Mouse (Mus musculus) ES-Bruce4 (cell line): ENCODE results near the gene Creb1. TPM values are rescaled to one million over a fixed set of nuclear protein-coding genes. Genes with fewer than 3 reads are reported as not detected.

Source experiments
- H3K27ac ChIP-seq: 2 replicates; pipeline ENCODE4 v1.5.1; 2012; ENCODE audit warnings: low read length, inconsistent platforms; ENCODE audit not compliant: insufficient read depth
- H3K27me3 ChIP-seq: 2 replicates; pipeline ENCODE4 v1.6.1; 2012; ENCODE audit warnings: mild to moderate bottlenecking, low read length, inconsistent platforms; ENCODE audit not compliant: control insufficient read depth, poor library complexity, insufficient read depth, severe bottlenecking
- H3K36me3 ChIP-seq: 2 replicates; pipeline ENCODE4 v1.6.1; 2012; ENCODE audit warnings: inconsistent platforms, mild to moderate bottlenecking, low read length, moderate library complexity; ENCODE audit not compliant: control insufficient read depth, poor library complexity, insufficient read depth, severe bottlenecking
- H3K4me1 ChIP-seq: one replicate; pipeline ENCODE4 v1.8.1; 2011; ENCODE audit warnings: low read length; ENCODE audit not compliant: control insufficient read depth, insufficient read depth
- H3K4me3 ChIP-seq: 2 replicates; pipeline ENCODE4 v1.5.1; 2011; ENCODE audit warnings: low read depth, mild to moderate bottlenecking, low read length
- H3K9ac ChIP-seq: 2 replicates; pipeline ENCODE4 v1.6.1; 2012; ENCODE audit warnings: low read depth, mild to moderate bottlenecking, inconsistent platforms; ENCODE audit not compliant: poor library complexity, severe bottlenecking
- H3K9me3 ChIP-seq: replicated peaks from 2 replicates; pipeline ENCODE4 v1.6.1; 2012; ENCODE audit warnings: mild to moderate bottlenecking, low read length, inconsistent platforms; ENCODE audit not compliant: control insufficient read depth, poor library complexity, insufficient read depth, severe bottlenecking
- CTCF ChIP-seq: IDR thresholded peaks from one replicate; pipeline ENCODE4 v1.8.1; 2011; ENCODE audit warnings: low read depth, low read length
- EP300 ChIP-seq: IDR thresholded peaks from 2 replicates; pipeline ENCODE4 v1.6.1; 2011; ENCODE audit warnings: low read depth, low read length; ENCODE audit not compliant: insufficient read depth
- POLR2A ChIP-seq: IDR thresholded peaks from one replicate; pipeline ENCODE4 v1.8.1; 2011; ENCODE audit warnings: low read length; ENCODE audit not compliant: insufficient read depth
- polyA plus RNA-seq: library from polyadenylated mRNA; stranded (reverse); fragments of >200 nt; gene quantifications from 2 replicates; pipeline ENCODE4 v1.2.4, GENCODE M21; 2011; ENCODE audit warnings: low read depth; ENCODE audit not compliant: missing spikeins, insufficient read depth, insufficient read length

Creb1 gene
- polyA plus RNA-seq, 1 experiment: 62.5 TPM

- H3K36me3 ChIP-seq: peaks cover 6% of the 10 kb centered on the region
- H3K4me3 ChIP-seq: no peak overlapping the region
- H3K27ac ChIP-seq: no peak overlapping the region
- no peak overlapping the region for H3K9ac ChIP-seq
- H3K4me1 ChIP-seq: no peaks in the 10 kb centered on the region
- TF ChIP-seq CTCF (no peak), EP300 (no peak), POLR2A (no peak)
- no peaks in the 10 kb centered on the region for H3K9me3 ChIP-seq
- H3K27me3 ChIP-seq: no peaks in the 10 kb centered on the region
Measured at GRCm38 (mm10) chr1:64609145-64609544, 76.7 kb downstream of the Creb1 start.

- Histone ChIP-seq H3K27me3 (no peaks in the 10 kb centered on the region), H3K36me3 (peaks cover 6% of the 10 kb centered on the region)
- TF ChIP-seq EP300 (no peak), CTCF (no peak), POLR2A (no peak)
Measured at GRCm38 (mm10) chr1:64609976-64610375, 77.5 kb downstream of the Creb1 start.

GRCm38 (mm10) chr1:64614311-64614710 is 81.9 kb downstream of the Creb1 start:
- H3K36me3 ChIP-seq: no peaks in the 10 kb centered on the region; the same call in 1 of the 2 replicates
- H3K27ac ChIP-seq: no peak overlapping the region
- no peak overlapping the region for H3K4me3 ChIP-seq
- H3K4me1 ChIP-seq: no peaks in the 10 kb centered on the region
- H3K9me3 ChIP-seq: no peaks in the 10 kb centered on the region
- no peak overlapping the region for H3K9ac ChIP-seq
- no peaks in the 10 kb centered on the region for H3K27me3 ChIP-seq
- no peak for TF ChIP-seq CTCF
- no peak for TF ChIP-seq POLR2A
- no peak for TF ChIP-seq EP300

More at GRCm38 (mm10) chr1:64609976-64610375, 77.5 kb downstream of the Creb1 start:
- H3K9me3 ChIP-seq: no peaks in the 10 kb centered on the region
- H3K4me1 ChIP-seq: no peaks in the 10 kb centered on the region
- no peak overlapping the region for H3K27ac ChIP-seq
- no peak overlapping the region for H3K4me3 ChIP-seq
- no peak overlapping the region for H3K9ac ChIP-seq

GRCm38 (mm10) chr1:64614801-64615345 is 82.4 kb downstream of the Creb1 start:
- H3K4me3 ChIP-seq: no peak overlapping the region
- TF ChIP-seq CTCF (no peak), EP300 (no peak), POLR2A (no peak)
- no peak overlapping the region for H3K27ac ChIP-seq
- H3K36me3 ChIP-seq: no peaks in the 10 kb centered on the region; the same call in 1 of the 2 replicates
- no peaks in the 10 kb centered on the region for H3K9me3 ChIP-seq
- no peaks in the 10 kb centered on the region for H3K4me1 ChIP-seq
- H3K27me3 ChIP-seq: no peaks in the 10 kb centered on the region
- H3K9ac ChIP-seq: no peak overlapping the region

- Histone ChIP-seq H3K27ac (no peak overlapping the region), H3K9ac (no peak overlapping the region)
- TF ChIP-seq CTCF (no peak), EP300 (no peak), POLR2A (no peak)
Measured at GRCm38 (mm10) chr1:64615531-64615991, 83.1 kb downstream of the Creb1 start.

GRCm38 (mm10) chr1:64616076-64616475 is 83.6 kb downstream of the Creb1 start:
- Histone ChIP-seq H3K36me3 (no peaks in the 10 kb centered on the region), H3K9ac (no peak overlapping the region), H3K4me1 (no peaks in the 10 kb centered on the region), H3K4me3 (no peak overlapping the region), H3K27me3 (no peaks in the 10 kb centered on the region), H3K9me3 (no peaks in the 10 kb centered on the region), H3K27ac (no peak overlapping the region)
- no peak for TF ChIP-seq CTCF
- no peak for TF ChIP-seq POLR2A
- TF ChIP-seq EP300: no peak

More at GRCm38 (mm10) chr1:64615531-64615991, 83.1 kb downstream of the Creb1 start:
- Histone ChIP-seq H3K4me1 (no peaks in the 10 kb centered on the region), H3K36me3 (no peaks in the 10 kb centered on the region), H3K27me3 (no peaks in the 10 kb centered on the region), H3K4me3 (no peak overlapping the region), H3K9me3 (no peaks in the 10 kb centered on the region)
